Mouse (Mus musculus) stomach, embryonic 14.5 days (tissue): ENCODE measurements around the gene Gm37240. TPM values are rescaled to one million over a fixed set of nuclear protein-coding genes. Genes with fewer than 3 reads are reported as not detected.

Experiments used
- ATAC-seq: fragments of 200-750 bp; cut with Nextera tagmentation; 2 replicates; pipeline ENCODE4 v1.8.0; 2017; ENCODE audit warnings: low read depth, moderate TSS enrichment; ENCODE audit not compliant: insufficient number of reproducible peaks, insufficient read depth, low FRiP score
- H3K27ac ChIP-seq: fragments of 300-500 bp; sonication (generic); 2 replicates; pipeline ENCODE4 v1.5.1; 2014; ENCODE audit warnings: mild to moderate bottlenecking, low read length, moderate library complexity, mixed read lengths
- H3K27me3 ChIP-seq: fragments of 300-500 bp; sonication (generic); 2 replicates; pipeline ENCODE4 v1.6.1; 2014; ENCODE audit warnings: low read length, control low read depth, mixed read lengths; ENCODE audit not compliant: control insufficient read depth, insufficient read depth
- H3K36me3 ChIP-seq: fragments of 300-500 bp; sonication (generic); 2 replicates; pipeline ENCODE4 v1.6.1; 2014; ENCODE audit warnings: mild to moderate bottlenecking, control low read depth, low read length, moderate library complexity, mixed read lengths; ENCODE audit not compliant: control insufficient read depth, insufficient read depth
- H3K4me1 ChIP-seq: fragments of 300-500 bp; sonication (generic); 2 replicates; pipeline ENCODE4 v1.6.1; 2014; ENCODE audit warnings: low read length, control low read depth, mixed read lengths; ENCODE audit not compliant: control insufficient read depth, insufficient read depth
- H3K4me2 ChIP-seq: fragments of 300-500 bp; sonication (generic); replicated peaks from 2 replicates; pipeline ENCODE4 v1.6.1; 2014; ENCODE audit warnings: low read depth, low read length, control low read depth
- H3K4me3 ChIP-seq: fragments of 300-500 bp; sonication (generic); 2 replicates; pipeline ENCODE4 v1.5.1; 2014; ENCODE audit warnings: low read depth, low read length, control low read depth
- H3K9ac ChIP-seq: fragments of 300-500 bp; sonication (generic); replicated peaks from 2 replicates; pipeline ENCODE4 v1.6.1; 2014; ENCODE audit warnings: low read depth, mild to moderate bottlenecking, control low read depth, low read length, moderate library complexity, mixed read lengths
- H3K9me3 ChIP-seq: fragments of 300-500 bp; sonication (generic); 2 replicates; pipeline ENCODE4 v1.6.1; 2016; ENCODE audit warnings: low read depth, low read length, control low read depth; ENCODE audit not compliant: control insufficient read depth
- WGBS: fragments of 180-500 bp; shearing (Covaris S2); extraction: QIAGEN DNeasy Blood & Tissue Kit; methylation state at CpG from one replicate; pipeline ENCODE4 v1.1.7; 2014; 5-methylcytosine and 5-hydroxymethylcytosine counted together
- polyA plus RNA-seq: library from polyadenylated mRNA; unstranded; fragments of >200 nt; fragmentation: Nextera tagmentation; extraction: Ambion mirVana; gene quantifications from 2 replicates; pipeline ENCODE4 v1.2.1, GENCODE M21; 2014

The Gm37240 gene
- polyA plus RNA-seq, 1 experiment from 2014 or later = 9.6 TPM

GRCm38 (mm10) chr3:85080882-85081558, 806.3 kb downstream of the Gm37240 start:
- H3K4me2 ChIP-seq = no peak overlapping the region
- 74% methylated on average over 21 of the region's 21 CpGs for WGBS
- no peaks in the 10 kb centered on the region for H3K27me3 ChIP-seq
- no peaks in the 10 kb centered on the region for H3K36me3 ChIP-seq
- no peaks in the 10 kb centered on the region for H3K9me3 ChIP-seq
- H3K27ac ChIP-seq = no peak overlapping the region
- no peak for ATAC-seq
- no peaks in the 10 kb centered on the region for H3K4me1 ChIP-seq
- no peak overlapping the region for H3K4me3 ChIP-seq
- no peak overlapping the region for H3K9ac ChIP-seq

- Histone ChIP-seq H3K4me2 (no peak overlapping the region), H3K27me3 (no peaks in the 10 kb centered on the region), H3K9me3 (no peaks in the 10 kb centered on the region), H3K4me1 (no peaks in the 10 kb centered on the region), H3K4me3 (no peak overlapping the region), H3K9ac (no peak overlapping the region), H3K27ac (no peak overlapping the region), H3K36me3 (no peaks in the 10 kb centered on the region)
- WGBS = 51% methylated on average over 7 of the region's 7 CpGs
- no peak for ATAC-seq
Measured at GRCm38 (mm10) chr3:85064113-85064512, 823.2 kb downstream of the Gm37240 start.

GRCm38 (mm10) chr3:85060153-85060552, 827.2 kb downstream of the Gm37240 start:
- H3K4me3 ChIP-seq = no peak overlapping the region
- no peak for ATAC-seq
- 85% methylated on average over 7 of the region's 7 CpGs for WGBS
- H3K9me3 ChIP-seq = no peaks in the 10 kb centered on the region
- H3K36me3 ChIP-seq = no peaks in the 10 kb centered on the region
- no peak overlapping the region for H3K9ac ChIP-seq
- H3K4me1 ChIP-seq = no peaks in the 10 kb centered on the region
- no peak overlapping the region for H3K4me2 ChIP-seq
- H3K27ac ChIP-seq = no peak overlapping the region
- H3K27me3 ChIP-seq = no peaks in the 10 kb centered on the region

GRCm38 (mm10) chr3:85057245-85057644, 830.1 kb downstream of the Gm37240 start:
- H3K4me1 ChIP-seq = no peaks in the 10 kb centered on the region
- H3K9me3 ChIP-seq = no peaks in the 10 kb centered on the region
- H3K9ac ChIP-seq = no peak overlapping the region
- WGBS = 68% methylated on average over 6 of the region's 6 CpGs
- H3K4me2 ChIP-seq = no peak overlapping the region
- H3K36me3 ChIP-seq = no peaks in the 10 kb centered on the region
- no peak overlapping the region for H3K27ac ChIP-seq
- no peak for ATAC-seq
- H3K4me3 ChIP-seq = no peak overlapping the region
- no peaks in the 10 kb centered on the region for H3K27me3 ChIP-seq

GRCm38 (mm10) chr3:85053526-85053925, 833.8 kb downstream of the Gm37240 start:
- Histone ChIP-seq H3K36me3 (no peaks in the 10 kb centered on the region), H3K9ac (no peak overlapping the region), H3K27ac (no peak overlapping the region), H3K4me2 (no peak overlapping the region), H3K9me3 (no peaks in the 10 kb centered on the region), H3K27me3 (no peaks in the 10 kb centered on the region), H3K4me1 (no peaks in the 10 kb centered on the region), H3K4me3 (no peak overlapping the region)
- ATAC-seq = no peak
- 69% methylated on average over 4 of the region's 4 CpGs for WGBS

- no peak for ATAC-seq
- Histone ChIP-seq H3K9me3 (no peaks in the 10 kb centered on the region), H3K4me2 (no peak overlapping the region), H3K27ac (no peak overlapping the region), H3K4me3 (no peak overlapping the region), H3K4me1 (no peaks in the 10 kb centered on the region), H3K36me3 (no peaks in the 10 kb centered on the region), H3K9ac (no peak overlapping the region), H3K27me3 (no peaks in the 10 kb centered on the region)
- WGBS = 63% methylated on average over 1 of the region's 1 CpGs
Measured at GRCm38 (mm10) chr3:85052196-85052595, 835.1 kb downstream of the Gm37240 start.

GRCm38 (mm10) chr3:85048569-85048968, 838.7 kb downstream of the Gm37240 start:
- H3K9me3 ChIP-seq = no peaks in the 10 kb centered on the region
- 90% methylated on average over 5 of the region's 5 CpGs for WGBS
- no peak overlapping the region for H3K27ac ChIP-seq
- ATAC-seq = no peak
- no peaks in the 10 kb centered on the region for H3K36me3 ChIP-seq
- no peak overlapping the region for H3K9ac ChIP-seq
- H3K27me3 ChIP-seq = no peaks in the 10 kb centered on the region
- no peaks in the 10 kb centered on the region for H3K4me1 ChIP-seq
- H3K4me3 ChIP-seq = no peak overlapping the region
- no peak overlapping the region for H3K4me2 ChIP-seq

- no peak for ATAC-seq
- 89% methylated on average over 8 of the region's 8 CpGs for WGBS
- Histone ChIP-seq H3K4me3 (no peak overlapping the region), H3K27me3 (no peaks in the 10 kb centered on the region), H3K9me3 (no peaks in the 10 kb centered on the region), H3K27ac (no peak overlapping the region), H3K36me3 (no peaks in the 10 kb centered on the region), H3K9ac (no peak overlapping the region), H3K4me1 (no peaks in the 10 kb centered on the region), H3K4me2 (no peak overlapping the region)
Measured at GRCm38 (mm10) chr3:85043679-85044218, 843.6 kb downstream of the Gm37240 start.

GRCm38 (mm10) chr3:85042126-85042525, 845.2 kb downstream of the Gm37240 start:
- Histone ChIP-seq H3K9ac (no peak overlapping the region), H3K4me3 (no peak overlapping the region), H3K4me1 (no peaks in the 10 kb centered on the region), H3K36me3 (no peaks in the 10 kb centered on the region), H3K27me3 (no peaks in the 10 kb centered on the region), H3K9me3 (no peaks in the 10 kb centered on the region), H3K4me2 (no peak overlapping the region), H3K27ac (no peak overlapping the region)
- no peak for ATAC-seq
- 92% methylated on average over 4 of the region's 4 CpGs for WGBS
